Mouse (Mus musculus): ENCODE measurements around the gene 2310002L09Rik. TPM values are rescaled to one million over a fixed set of nuclear protein-coding genes. Genes with fewer than 3 reads are reported as not detected.
"Not testable (repeated sequence)": the region's sequence is repeated elsewhere in the genome, so short reads cannot be mapped to it uniquely, and the experiment has no call there.

2310002L09Rik gene
- not detected in 2 replicates for polyA plus RNA-seq (2014; fragmentation: Nextera tagmentation; extraction: Ambion mirVana)

- H3K4me1 ChIP-seq (replicated peaks; ENCODE audit: control insufficient read depth, insufficient read depth, low read length), result no peaks in the 10 kb centered on the region
- no peak within 1 kb of the TSS for H3K9ac ChIP-seq (ENCODE audit: low read length)
- no peaks in the 10 kb centered on the region for H3K27me3 ChIP-seq (ENCODE audit: control insufficient read depth, insufficient read depth, low read length)
- 86% methylated on average over 8 of the region's 8 CpGs for WGBS
- DNase-seq (ENCODE audit: low spot score) (no peak), ATAC-seq (replicated peaks; ENCODE audit: low FRiP score) (no peak)
- H3K9me3 ChIP-seq (ENCODE audit: control insufficient read depth, low read length), result no peaks in the 10 kb centered on the region
- no peaks in the 10 kb centered on the region for H3K36me3 ChIP-seq (ENCODE audit: control insufficient read depth, insufficient read depth, low read length)
- H3K27ac ChIP-seq (ENCODE audit: low read depth, low read length), result no peak within 1 kb of the TSS
- no peak within 1 kb of the TSS for H3K4me3 ChIP-seq (ENCODE audit: low read depth, low read length)
- no peak within 1 kb of the TSS for H3K4me2 ChIP-seq (ENCODE audit: low read depth, low read length, severe bottlenecking)
These were observed at the start of gene 2310002L09Rik for GRCm38 (mm10) chr4:73950375-73950896. 2310002L09Rik (minus strand) TSS chr4:73950846.

GRCm38 (mm10) chr4:73980454-73980853 lies 29.8 kb upstream of the 2310002L09Rik start:
- 82% methylated on average over 3 of the region's 3 CpGs for WGBS
- Histone ChIP-seq H3K4me1 (replicated peaks; ENCODE audit: control insufficient read depth, insufficient read depth, low read length) (no peaks in the 10 kb centered on the region), H3K36me3 (ENCODE audit: control insufficient read depth, insufficient read depth, low read length) (no peaks in the 10 kb centered on the region), H3K9ac (ENCODE audit: low read length) (no peak overlapping the region), H3K4me2 (ENCODE audit: low read depth, low read length, severe bottlenecking) (no peak overlapping the region), H3K9me3 (ENCODE audit: control insufficient read depth, low read length) (no peaks in the 10 kb centered on the region), H3K27ac (ENCODE audit: low read depth, low read length) (no peak overlapping the region), H3K4me3 (ENCODE audit: low read depth, low read length) (no peak overlapping the region), H3K27me3 (ENCODE audit: control insufficient read depth, insufficient read depth, low read length) (no peaks in the 10 kb centered on the region)
- no peak for DNase-seq (ENCODE audit: low spot score)
- no peak for ATAC-seq (replicated peaks; ENCODE audit: low FRiP score)

GRCm38 (mm10) chr4:73920660-73921059 lies 30.0 kb downstream of the 2310002L09Rik start, which contains the start of gene Gm11756:
Gm11756 (minus strand) TSS chr4:73920760.
- ATAC-seq (replicated peaks; ENCODE audit: low FRiP score); H3K36me3 ChIP-seq (ENCODE audit: control insufficient read depth, insufficient read depth, low read length); H3K27ac ChIP-seq (ENCODE audit: low read depth, low read length); H3K4me1 ChIP-seq (replicated peaks; ENCODE audit: control insufficient read depth, insufficient read depth, low read length); H3K4me3 ChIP-seq (ENCODE audit: low read depth, low read length); H3K27me3 ChIP-seq (ENCODE audit: control insufficient read depth, insufficient read depth, low read length); H3K9ac ChIP-seq (ENCODE audit: low read length); DNase-seq (ENCODE audit: low spot score); H3K4me2 ChIP-seq (ENCODE audit: low read depth, low read length, severe bottlenecking); H3K9me3 ChIP-seq (ENCODE audit: control insufficient read depth, low read length): not testable (repeated sequence)
- 84% methylated on average over 6 of the region's 6 CpGs for WGBS

GRCm38 (mm10) chr4:73905853-73906252 lies 44.8 kb downstream of the 2310002L09Rik start, which contains the start of gene Gm13871:
Gm13871 (minus strand) TSS chr4:73905953.
- not testable (repeated sequence) for DNase-seq (ENCODE audit: low spot score); H3K36me3 ChIP-seq (ENCODE audit: control insufficient read depth, insufficient read depth, low read length); ATAC-seq (replicated peaks; ENCODE audit: low FRiP score); H3K9ac ChIP-seq (ENCODE audit: low read length); H3K4me2 ChIP-seq (ENCODE audit: low read depth, low read length, severe bottlenecking); H3K27me3 ChIP-seq (ENCODE audit: control insufficient read depth, insufficient read depth, low read length); H3K4me1 ChIP-seq (replicated peaks; ENCODE audit: control insufficient read depth, insufficient read depth, low read length); H3K27ac ChIP-seq (ENCODE audit: low read depth, low read length); H3K4me3 ChIP-seq (ENCODE audit: low read depth, low read length); H3K9me3 ChIP-seq (ENCODE audit: control insufficient read depth, low read length)
- WGBS, result no CpG with 5 or more reads among the region's 4 CpGs

GRCm38 (mm10) chr4:73891012-73891411 lies 59.6 kb downstream of the 2310002L09Rik start, which contains the start of gene Gm11757:
Gm11757 (minus strand) TSS chr4:73891112.
- H3K36me3 ChIP-seq (ENCODE audit: control insufficient read depth, insufficient read depth, low read length); ATAC-seq (replicated peaks; ENCODE audit: low FRiP score); H3K4me2 ChIP-seq (ENCODE audit: low read depth, low read length, severe bottlenecking); H3K4me1 ChIP-seq (replicated peaks; ENCODE audit: control insufficient read depth, insufficient read depth, low read length); DNase-seq (ENCODE audit: low spot score); H3K27ac ChIP-seq (ENCODE audit: low read depth, low read length); H3K9me3 ChIP-seq (ENCODE audit: control insufficient read depth, low read length); H3K9ac ChIP-seq (ENCODE audit: low read length); H3K4me3 ChIP-seq (ENCODE audit: low read depth, low read length); H3K27me3 ChIP-seq (ENCODE audit: control insufficient read depth, insufficient read depth, low read length): not testable (repeated sequence)
- no CpG with 5 or more reads among the region's 4 CpGs for WGBS

Other genes starting within 250 kb of the 2310002L09Rik start
- 0.49 and 0.63 TPM in 2 replicates for gene Rasef, start 159.9 kb downstream of the 2310002L09Rik start, polyA plus RNA-seq (2014; fragmentation: Nextera tagmentation; extraction: Ambion mirVana)
- not detected in 2 replicates for gene Gm11758, start 74.6 kb downstream of the 2310002L09Rik start, polyA plus RNA-seq (2014; fragmentation: Nextera tagmentation; extraction: Ambion mirVana)
- gene Gm11757, start 59.7 kb downstream of the 2310002L09Rik start, polyA plus RNA-seq (2014; fragmentation: Nextera tagmentation; extraction: Ambion mirVana), result not detected in 2 replicates
- not detected in 2 replicates for gene Gm13871, start 44.9 kb downstream of the 2310002L09Rik start, polyA plus RNA-seq (2014; fragmentation: Nextera tagmentation; extraction: Ambion mirVana)
- gene Gm11756, start 30.1 kb downstream of the 2310002L09Rik start, polyA plus RNA-seq (2014; fragmentation: Nextera tagmentation; extraction: Ambion mirVana), result not detected in 2 replicates
- 2.5 and 2.8 TPM in 2 replicates for gene Frmd3, start 62.6 kb upstream of the 2310002L09Rik start, polyA plus RNA-seq (2014; fragmentation: Nextera tagmentation; extraction: Ambion mirVana)